Comparison of ENCODE assay signal across 12 mouse cellular contexts in the genomic region with DNA sequence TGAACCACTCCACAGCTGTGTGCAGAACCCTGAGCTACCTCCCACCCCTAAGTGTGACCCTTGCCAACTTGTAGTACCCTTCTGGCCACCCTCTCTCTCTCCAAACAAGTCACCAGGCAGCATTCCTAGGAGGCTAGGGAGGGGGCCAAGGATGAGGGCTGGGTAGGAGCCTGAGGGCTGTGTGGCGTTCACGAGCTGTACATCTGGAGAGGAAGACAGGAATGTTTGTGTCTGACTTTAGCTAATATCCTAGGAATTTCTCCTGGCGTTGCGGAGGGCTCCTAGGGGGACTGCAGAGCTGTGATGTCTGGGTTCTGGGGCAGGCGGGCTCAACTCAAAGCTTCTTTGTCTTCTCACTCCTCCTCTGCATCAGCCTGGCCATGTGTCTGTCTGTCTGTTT.
A peak's percentile ranks its signal among the peaks of the same experiment; 100 is the strongest.
DNase-seq lines count a peak whose midpoint lies in the region; ATAC-seq and TF ChIP-seq lines count a peak whose summit lies in the region.
"Had no signal": no experiment of that assay in that cellular context is flagged by ENCODE, and none has a peak within 500 bp of the region (broad histone marks: within the 10 kb centered on the region; RNA-seq: fewer than 3 reads in every experiment).

No protein-coding gene starts in this region.

- H3K27ac ChIP-seq in forebrain, embryonic 10.5 days, result peak overlapping the region; percentile 70
- H3K27ac ChIP-seq in forebrain, embryonic 13.5 days, result no peak overlapping the region
- peak overlapping the region; percentile 82 for H3K27ac ChIP-seq in lung, embryonic 14.5 days (ENCODE audit: low read depth)
- H3K27ac ChIP-seq in intestine, embryonic 16.5 days (ENCODE audit: low read length), result peak overlapping the region; percentile 71
- H3K27ac ChIP-seq in stomach, embryonic 16.5 days (ENCODE audit: low read length), result peak overlapping the region; percentile 70
- H3K27ac ChIP-seq: hindbrain, embryonic 15.5 days had no signal

- H3K4me3 ChIP-seq in forebrain, embryonic 10.5 days, result no peak overlapping the region
- no peak overlapping the region for H3K4me3 ChIP-seq in forebrain, embryonic 13.5 days
- H3K4me3 ChIP-seq in lung, embryonic 14.5 days (ENCODE audit: low read depth, low read length), result no peak overlapping the region
- H3K4me3 ChIP-seq in intestine, embryonic 16.5 days (ENCODE audit: low read length), result no peak overlapping the region
- H3K4me3 ChIP-seq in stomach, embryonic 16.5 days (replicated peaks; ENCODE audit: low read length), result no peak overlapping the region
- H3K4me3 ChIP-seq: hindbrain, embryonic 15.5 days had no signal

- WGBS in forebrain, embryonic 10.5 days, result 61% methylated on average over 5 of the region's 5 CpGs
- WGBS in forebrain, embryonic 13.5 days, result 68% methylated on average over 5 of the region's 5 CpGs
- WGBS in lung, embryonic 14.5 days, result 15% methylated on average over 5 of the region's 5 CpGs
- WGBS in intestine, embryonic 16.5 days, result 22% methylated on average over 5 of the region's 5 CpGs
- 15% methylated on average over 5 of the region's 5 CpGs for WGBS in stomach, embryonic 16.5 days

- no peaks in the 10 kb centered on the region for H3K9me3 ChIP-seq in forebrain, embryonic 10.5 days
- H3K9me3 ChIP-seq in forebrain, embryonic 13.5 days (replicated peaks), result no peaks in the 10 kb centered on the region
- H3K9me3 ChIP-seq in lung, embryonic 14.5 days (ENCODE audit: low read depth, low read length), result no peaks in the 10 kb centered on the region
- no peaks in the 10 kb centered on the region for H3K9me3 ChIP-seq in intestine, embryonic 16.5 days (ENCODE audit: control insufficient read depth, low read length)
- H3K9me3 ChIP-seq in stomach, embryonic 16.5 days (replicated peaks; ENCODE audit: control insufficient read depth, low read length), result no peaks in the 10 kb centered on the region
- H3K9me3 ChIP-seq: hindbrain, embryonic 15.5 days had no signal

- no peak for DNase-seq in forebrain, embryonic 10.5 days (ENCODE audit: extremely low spot score, low spot score)
- peak; percentile 75 for DNase-seq in lung, embryonic 14.5 days
- DNase-seq in lung, postnatal 14 days, result no peak
- DNase-seq in cerebellum, adult 9-11 months, result no peak
- no peak for DNase-seq in cerebellum, adult 8-10 months
- DNase-seq: kidney, postnatal 4 days; right cerebral cortex, postnatal 14 days had no signal

- ATAC-seq in forebrain, embryonic 13.5 days, result no peak
- peak; percentile 83 for ATAC-seq in lung, embryonic 14.5 days (ENCODE audit: insufficient read depth)
- ATAC-seq in intestine, embryonic 16.5 days, result peak; percentile 43
- ATAC-seq in stomach, embryonic 16.5 days (ENCODE audit: insufficient read depth, low FRiP score), result peak; percentile 22

- no peaks in the 10 kb centered on the region for H3K36me3 ChIP-seq in forebrain, embryonic 10.5 days (replicated peaks)
- no peaks in the 10 kb centered on the region for H3K36me3 ChIP-seq in forebrain, embryonic 13.5 days (ENCODE audit: poor library complexity, severe bottlenecking)
- H3K36me3 ChIP-seq in lung, embryonic 14.5 days (ENCODE audit: insufficient read depth), result no peaks in the 10 kb centered on the region
- no peaks in the 10 kb centered on the region for H3K36me3 ChIP-seq in intestine, embryonic 16.5 days (ENCODE audit: control insufficient read depth, insufficient read depth, low read length)
- H3K36me3 ChIP-seq in stomach, embryonic 16.5 days (ENCODE audit: control insufficient read depth, insufficient read depth, low read length), result no peaks in the 10 kb centered on the region
- H3K36me3 ChIP-seq: G1E; hindbrain, embryonic 15.5 days had no signal

- peaks cover 10% of the 10 kb centered on the region; the same call in 1 of the 2 replicates for H3K27me3 ChIP-seq in forebrain, embryonic 10.5 days (ENCODE audit: poor library complexity, severe bottlenecking)
- no peaks in the 10 kb centered on the region for H3K27me3 ChIP-seq in forebrain, embryonic 13.5 days
- no peaks in the 10 kb centered on the region for H3K27me3 ChIP-seq in lung, embryonic 14.5 days (ENCODE audit: insufficient read depth, low read length)
- H3K27me3 ChIP-seq in intestine, embryonic 16.5 days (replicated peaks; ENCODE audit: control insufficient read depth, insufficient read depth, low read length), result no peaks in the 10 kb centered on the region
- no peaks in the 10 kb centered on the region for H3K27me3 ChIP-seq in stomach, embryonic 16.5 days (ENCODE audit: control insufficient read depth, insufficient read depth, low read length)
- H3K27me3 ChIP-seq: hindbrain, embryonic 15.5 days had no signal

- no peak for TF ChIP-seq CTCF in lung, embryonic 14.5 days (IDR thresholded peaks at IDR 0.05; ENCODE audit: low read depth)

- H3K4me2 ChIP-seq in forebrain, embryonic 13.5 days, result no peak overlapping the region
- no peak overlapping the region for H3K4me2 ChIP-seq in lung, embryonic 14.5 days
- H3K4me2 ChIP-seq in intestine, embryonic 16.5 days (ENCODE audit: low read depth, low read length), result no peak overlapping the region
- H3K4me2 ChIP-seq in stomach, embryonic 16.5 days (ENCODE audit: low read depth, low read length), result no peak overlapping the region
- H3K4me2 ChIP-seq: hindbrain, embryonic 15.5 days had no signal

- H3K4me1 ChIP-seq in forebrain, embryonic 10.5 days, result peaks cover 31% of the 10 kb centered on the region
- peaks cover 14% of the 10 kb centered on the region for H3K4me1 ChIP-seq in forebrain, embryonic 13.5 days
- H3K4me1 ChIP-seq in lung, embryonic 14.5 days (ENCODE audit: insufficient read depth), result peaks cover 32% of the 10 kb centered on the region
- peaks cover 23% of the 10 kb centered on the region for H3K4me1 ChIP-seq in intestine, embryonic 16.5 days (ENCODE audit: control insufficient read depth, insufficient read depth, low read length)
- peaks cover 29% of the 10 kb centered on the region for H3K4me1 ChIP-seq in stomach, embryonic 16.5 days (ENCODE audit: control insufficient read depth, insufficient read depth, low read length)

- H3K9ac ChIP-seq in forebrain, embryonic 13.5 days, result no peak overlapping the region
- H3K9ac ChIP-seq in lung, embryonic 14.5 days, result no peak overlapping the region
- H3K9ac ChIP-seq in intestine, embryonic 16.5 days (ENCODE audit: low read depth, low read length), result no peak overlapping the region; the same call in 1 of the 2 replicates
- peak overlapping the region; percentile 42 for H3K9ac ChIP-seq in stomach, embryonic 16.5 days (ENCODE audit: low read length)
- H3K9ac ChIP-seq: hindbrain, embryonic 15.5 days had no signal
